Mouse (Mus musculus) erythroblast, adult 5-6 weeks (primary cell): ENCODE results near the gene Pdcd4. TPM values are rescaled to one million over a fixed set of nuclear protein-coding genes. Genes with fewer than 3 reads are reported as not detected.
"Not testable (repeated sequence)": the region's sequence is repeated elsewhere in the genome, so short reads cannot be mapped to it uniquely, and the experiment has no call there.

Source experiments
- ATAC-seq: replicated peaks from 2 replicates; pipeline ENCODE4 v1.8.0; 2016; ENCODE audit warnings: moderate number of reproducible peaks, mild to moderate bottlenecking, moderate TSS enrichment, inconsistent platforms; ENCODE audit not compliant: poor library complexity, low FRiP score, severe bottlenecking
- total RNA-seq, 2 experiments: library from RNA; stranded (forward) in 1 of 2; stranded (reverse) in 1 of 2; fragments of 150-400 nt in 1 of 2; fragments of 200-764, 138-1000 nt in 1 of 2; gene quantifications; 2 replicates each; pipeline versions ENCODE4 v1.2.3 to v1.2.4; 2015 to 2017; ENCODE audit warnings: low replicate concordance in 2 of 2

The Pdcd4 gene
- total RNA-seq, 2 experiments from 2014 or later: 46.9 to 66.9 TPM

- ATAC-seq: no peak
Observed at GRCm38 (mm10) chr19:53939467-53939866, 47.4 kb downstream of the Pdcd4 start.

GRCm38 (mm10) chr19:53941139-53941538 is 49.1 kb downstream of the Pdcd4 start:
- ATAC-seq: no peak

- ATAC-seq: no peak
Observed at GRCm38 (mm10) chr19:53942342-53942741, 50.3 kb downstream of the Pdcd4 start.

GRCm38 (mm10) chr19:53943802-53944785 is 52.1 kb downstream of the Pdcd4 start, which contains the start of the genes Shoc2 and Bbip1:
Gene Shoc2, plus strand, starts transcription at chr19:53944306.
Gene Bbip1, minus strand, starts transcription at chr19:53944627.
- peak; percentile 91 for ATAC-seq

- ATAC-seq: no peak
Observed at GRCm38 (mm10) chr19:53944786-53945169, 52.7 kb downstream of the Pdcd4 start.

- ATAC-seq: peak; percentile 28; the same call in 1 of the 2 replicates
Observed at GRCm38 (mm10) chr19:53945171-53946042, 53.4 kb downstream of the Pdcd4 start.

- ATAC-seq: no peak
Observed at GRCm38 (mm10) chr19:53957513-53957912, 65.5 kb downstream of the Pdcd4 start.

- ATAC-seq: no peak
Observed at GRCm38 (mm10) chr19:53962511-53962910, 70.5 kb downstream of the Pdcd4 start.

GRCm38 (mm10) chr19:53964347-53964746 is 72.3 kb downstream of the Pdcd4 start:
- ATAC-seq: not testable (repeated sequence)

- peak; percentile 70 for ATAC-seq
Observed at GRCm38 (mm10) chr19:53964910-53965633, 73.0 kb downstream of the Pdcd4 start.

GRCm38 (mm10) chr19:53969226-53969625 is 77.2 kb downstream of the Pdcd4 start:
- no peak for ATAC-seq

- no peak for ATAC-seq
Observed at GRCm38 (mm10) chr19:53971938-53972337, 79.9 kb downstream of the Pdcd4 start.

- no peak for ATAC-seq
Observed at GRCm38 (mm10) chr19:53973656-53974055, 81.6 kb downstream of the Pdcd4 start.

Other genes starting within 250 kb of the Pdcd4 start
- gene Rbm20, start 214.9 kb upstream of the Pdcd4 start, total RNA-seq (2015; ENCODE audit: low replicate concordance): not detected in 2 replicates
- not detected in 2 replicates for gene Rbm20, start 214.9 kb upstream of the Pdcd4 start, total RNA-seq (2017; ENCODE audit: low replicate concordance)
- 23.6 and 25.1 TPM in 2 replicates for gene Shoc2, start 52.1 kb downstream of the Pdcd4 start, total RNA-seq (2015; ENCODE audit: low replicate concordance)
- 18.4 and 18.6 TPM in 2 replicates for gene Shoc2, start 52.1 kb downstream of the Pdcd4 start, total RNA-seq (2017; ENCODE audit: low replicate concordance)
- gene Bbip1, start 52.4 kb downstream of the Pdcd4 start, total RNA-seq (2015; ENCODE audit: low replicate concordance): 31.3 and 40.5 TPM in 2 replicates
- 18.9 and 28.3 TPM in 2 replicates for gene Bbip1, start 52.4 kb downstream of the Pdcd4 start, total RNA-seq (2017; ENCODE audit: low replicate concordance)
- not detected in 2 replicates for gene Adra2a, start 151.9 kb downstream of the Pdcd4 start, total RNA-seq (2015; ENCODE audit: low replicate concordance)
- gene Adra2a, start 151.9 kb downstream of the Pdcd4 start, total RNA-seq (2017; ENCODE audit: low replicate concordance): 0.34 TPM in 1 of 2 replicates, not detected in the other